Mouse (Mus musculus) NIH3T3 (cell line): ENCODE results near the gene 5730596B20Rik.

ENCODE experiments used
- DNase-seq: peaks from one replicate; pipeline ENCODE4 v3.0.0-alpha.2; 2012; ENCODE audit warnings: low read depth

5730596B20Rik gene

GRCm38 (mm10) chr6:52213119-52213986 is 36.1 kb downstream of the 5730596B20Rik start, which contains the start of the genes Hoxa3 and Gm28308:
Gene Hoxa3, minus strand, starts transcription at chr6:52213336.
Gene Gm28308, minus strand, starts transcription at chr6:52213339.
- DNase-seq: peak; percentile 93

GRCm38 (mm10) chr6:52214271-52214670 is 37.0 kb downstream of the 5730596B20Rik start:
- peak; percentile 50 for DNase-seq

- no peak for DNase-seq
Observed at GRCm38 (mm10) chr6:52215070-52215469, 37.8 kb downstream of the 5730596B20Rik start.

GRCm38 (mm10) chr6:52215771-52216535 is 38.7 kb downstream of the 5730596B20Rik start:
- peak; percentile 68 for DNase-seq

GRCm38 (mm10) chr6:52216691-52217458 is 39.6 kb downstream of the 5730596B20Rik start:
- no peak for DNase-seq

GRCm38 (mm10) chr6:52217459-52217768 is 40.1 kb downstream of the 5730596B20Rik start:
- DNase-seq: peak; percentile 94

GRCm38 (mm10) chr6:52217895-52218642 is 40.8 kb downstream of the 5730596B20Rik start:
- peak; percentile 45 for DNase-seq

- DNase-seq: no peak
Observed at GRCm38 (mm10) chr6:52218643-52219215, 41.4 kb downstream of the 5730596B20Rik start.

GRCm38 (mm10) chr6:52219234-52219942 is 42.1 kb downstream of the 5730596B20Rik start:
- no peak for DNase-seq

- DNase-seq: peak; percentile 13
Observed at GRCm38 (mm10) chr6:52220003-52220864, 42.9 kb downstream of the 5730596B20Rik start.

GRCm38 (mm10) chr6:52220865-52221310 is 43.6 kb downstream of the 5730596B20Rik start:
- DNase-seq: peak; percentile 27

GRCm38 (mm10) chr6:52221337-52221992 is 44.2 kb downstream of the 5730596B20Rik start, which contains the start of gene Hoxa7:
Gene Hoxa7, minus strand, starts transcription at chr6:52221854.
- DNase-seq: peak; percentile 96

GRCm38 (mm10) chr6:52221993-52222685 is 44.8 kb downstream of the 5730596B20Rik start:
- DNase-seq: no peak

- DNase-seq: no peak
Observed at GRCm38 (mm10) chr6:52222729-52223128, 45.4 kb downstream of the 5730596B20Rik start.

- no peak for DNase-seq
Observed at GRCm38 (mm10) chr6:52223939-52224760, 46.9 kb downstream of the 5730596B20Rik start.

GRCm38 (mm10) chr6:52224895-52225611 is 47.8 kb downstream of the 5730596B20Rik start:
- no peak for DNase-seq
